Mouse (Mus musculus): ENCODE data around the gene Serpinb7.

DNA sequence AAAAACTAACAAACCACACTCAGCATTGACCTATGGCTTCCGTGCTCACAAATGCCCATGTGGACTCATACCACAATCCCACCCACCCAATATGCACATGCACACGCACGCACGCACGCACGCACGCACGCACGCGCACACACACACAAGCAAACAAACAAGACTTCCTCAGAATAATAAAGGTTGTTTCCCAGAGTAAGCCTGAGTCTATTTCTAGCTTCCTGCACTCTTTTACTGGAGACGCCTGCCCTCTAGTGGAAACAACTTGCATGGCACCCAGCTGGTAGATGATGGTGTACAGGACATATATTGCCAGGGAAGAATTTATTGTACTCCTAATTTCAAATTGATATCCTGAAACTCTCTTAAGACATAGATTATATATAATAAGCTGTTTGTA lies 82.0 kb downstream of the Serpinb7 start:
- TF ChIP-seq CTCF (IDR thresholded peaks at IDR 0.05; ENCODE audit: extremely low read depth, insufficient read length, insufficient replicate concordance, low read depth, low read length), result no peak
- no peak for TF ChIP-seq POLR2A (IDR thresholded peaks at IDR 0.05; ENCODE audit: low read depth, low read length)

All from small intestine, adult 2 months (tissue).